Mouse (Mus musculus) cerebellum, adult 11 months (tissue): ENCODE measurements around the gene AI661453.
"Not testable (repeated sequence)": the region's sequence is repeated elsewhere in the genome, so short reads cannot be mapped to it uniquely, and the experiment has no call there.

Experiments
- DNase-seq: peaks from one replicate; pipeline ENCODE4 v3.0.0; 2022

AI661453 gene

DNA sequence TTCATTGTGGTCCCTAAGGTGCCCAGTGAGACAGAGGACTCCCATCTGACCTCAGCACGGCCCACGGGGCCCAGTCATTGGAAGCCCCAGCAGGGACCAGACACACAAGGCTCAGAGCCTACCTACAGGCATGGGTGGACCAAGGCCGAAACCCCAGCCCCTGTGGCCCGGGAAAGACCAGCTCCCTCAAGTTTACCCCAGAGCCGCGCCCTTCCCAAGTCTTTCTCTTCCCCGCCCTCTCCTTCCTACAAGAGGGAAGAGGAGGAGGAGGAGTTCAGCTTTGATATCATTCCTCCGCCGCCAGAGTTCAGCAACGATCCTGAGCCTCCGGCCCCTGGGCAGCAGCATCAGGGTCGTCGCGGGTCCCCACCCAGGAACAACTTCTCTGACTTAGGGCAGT, 31.6 kb downstream of the AI661453 start:
- no peak for DNase-seq

DNA sequence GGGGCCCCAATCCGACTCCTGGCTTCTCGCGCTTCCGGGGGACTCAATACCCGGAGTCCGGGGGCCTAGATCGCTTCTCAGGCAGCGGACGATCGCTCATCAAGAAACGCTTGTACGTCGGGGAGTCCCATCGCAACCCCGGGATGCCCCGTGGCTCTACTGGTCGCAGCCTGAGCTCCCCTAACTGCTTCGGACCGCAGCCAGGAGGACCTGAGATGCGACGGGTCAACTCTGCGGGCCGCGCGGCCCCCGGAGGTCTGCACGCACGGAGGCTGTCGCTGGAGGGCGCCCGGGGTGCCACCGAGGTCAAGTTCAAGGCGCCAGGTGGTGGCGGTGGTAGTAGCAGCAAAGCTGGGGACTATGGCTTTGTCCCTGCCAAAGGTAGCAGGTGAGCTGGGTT, 32.1 kb downstream of the AI661453 start:
- no peak for DNase-seq

- DNase-seq = no peak
Measured at GRCm38 (mm10) chr17:47469642-47470041, 33.2 kb downstream of the AI661453 start.

GRCm38 (mm10) chr17:47470121-47470520, 33.7 kb downstream of the AI661453 start:
- DNase-seq = peak; percentile 71

- peak; percentile 73 for DNase-seq
Measured at GRCm38 (mm10) chr17:47470686-47471085, 34.3 kb downstream of the AI661453 start.

GRCm38 (mm10) chr17:47472435-47473350, 36.3 kb downstream of the AI661453 start:
- DNase-seq = no peak

DNA sequence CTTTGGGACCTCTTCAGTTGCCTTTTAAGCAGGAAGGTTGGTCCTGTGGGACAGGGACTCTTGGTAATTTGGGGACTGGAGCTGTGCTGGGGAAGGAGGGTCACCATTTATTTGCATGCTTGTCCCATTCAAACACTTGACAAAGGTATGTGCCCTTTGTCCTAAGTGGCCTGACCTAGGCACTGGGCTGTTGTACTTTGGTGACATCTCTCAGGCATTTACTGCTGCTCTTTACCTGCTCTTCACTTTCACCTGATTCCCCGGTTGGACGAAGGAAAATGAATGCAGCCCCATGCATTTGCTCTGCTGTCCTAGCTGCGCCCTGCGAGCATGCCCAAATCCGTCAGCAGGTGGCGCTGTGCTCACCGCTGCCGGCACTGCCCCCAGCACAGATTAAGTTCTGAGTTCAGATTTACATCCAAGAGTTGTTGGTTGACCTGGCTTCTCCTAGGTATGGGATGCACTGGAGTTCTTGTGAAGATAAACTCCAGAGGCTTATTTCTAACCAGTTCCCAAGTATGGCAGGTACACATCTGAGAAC, 37.1 kb downstream of the AI661453 start:
- DNase-seq = no peak

- DNase-seq = no peak
Measured at GRCm38 (mm10) chr17:47474250-47474649, 37.8 kb downstream of the AI661453 start.

- DNase-seq = no peak
Measured at GRCm38 (mm10) chr17:47475181-47475580, 38.8 kb downstream of the AI661453 start.

GRCm38 (mm10) chr17:47475714-47476113, 39.3 kb downstream of the AI661453 start:
- no peak for DNase-seq

DNA sequence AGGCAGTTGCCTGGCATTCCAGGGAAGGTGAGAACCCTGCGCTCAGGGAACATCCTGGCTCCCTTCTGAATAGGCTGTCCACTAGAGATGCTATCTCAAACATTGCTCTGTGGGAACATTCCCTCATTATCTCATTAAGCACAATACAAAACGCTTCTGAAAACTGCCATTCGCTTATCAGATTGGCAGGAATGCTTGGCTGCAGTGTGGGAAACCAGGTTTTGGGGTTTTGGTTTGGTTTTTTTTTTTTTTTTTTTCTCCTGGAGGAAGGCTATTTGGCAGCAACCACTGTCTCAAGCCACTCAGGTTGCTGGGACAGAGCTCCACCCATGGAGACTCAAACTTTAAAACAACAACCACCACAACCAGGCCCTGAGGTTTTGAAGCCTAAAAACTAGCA, 43.5 kb downstream of the AI661453 start:
- DNase-seq = no peak

DNA sequence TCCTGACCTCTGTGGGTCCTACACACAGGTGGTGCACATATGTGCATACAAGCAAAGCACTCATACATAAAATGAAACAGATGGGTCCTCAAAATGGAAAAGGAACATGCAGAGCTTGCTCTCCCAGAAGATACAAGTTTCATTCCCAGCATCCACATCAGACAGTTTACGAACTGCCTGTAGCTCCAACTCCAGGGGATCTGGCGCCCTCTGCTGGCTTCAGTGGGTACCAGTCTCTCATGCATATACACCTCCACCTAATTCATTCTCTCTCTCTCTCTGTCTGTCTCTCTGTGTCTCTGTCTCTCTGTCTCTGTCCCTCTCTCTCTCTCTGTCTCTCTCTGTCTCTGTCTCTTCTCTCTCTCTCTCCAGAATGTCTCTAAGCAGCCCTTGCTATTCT, 46.0 kb downstream of the AI661453 start:
- no peak for DNase-seq

DNA sequence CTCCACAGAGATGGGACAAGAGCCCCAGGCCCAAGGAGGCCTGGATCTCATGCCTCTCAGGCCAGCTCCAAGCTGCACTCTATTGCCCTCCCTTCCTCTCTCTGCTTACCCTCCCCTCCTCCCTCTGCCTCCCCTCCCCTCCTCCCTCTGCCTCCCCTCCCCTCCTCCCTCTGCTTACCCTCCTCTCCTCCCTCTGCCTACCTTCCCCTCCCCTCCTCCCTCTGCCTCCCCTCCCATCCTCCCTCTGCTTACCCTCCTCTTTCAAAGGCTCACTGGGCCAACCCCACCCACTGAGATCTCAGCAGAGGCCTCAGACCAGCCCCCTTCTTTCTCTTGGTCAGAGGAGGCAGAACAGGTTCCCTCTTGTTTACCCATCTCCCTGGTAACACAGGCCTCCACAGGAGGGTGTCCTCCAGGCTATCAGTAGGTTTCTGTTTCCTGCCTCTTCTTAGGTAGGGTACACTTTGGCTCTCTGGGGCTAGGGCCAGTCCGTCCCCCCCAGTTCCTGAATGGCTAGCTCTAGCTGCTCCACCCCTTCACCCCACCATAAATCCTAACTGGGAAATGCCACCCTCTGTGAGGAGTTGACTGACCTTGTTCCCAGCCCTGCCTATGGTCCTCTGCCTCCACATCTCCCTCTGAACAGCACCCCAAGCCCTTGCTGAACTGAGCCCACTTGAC, 48.0 kb downstream of the AI661453 start:
- no peak for DNase-seq

DNA sequence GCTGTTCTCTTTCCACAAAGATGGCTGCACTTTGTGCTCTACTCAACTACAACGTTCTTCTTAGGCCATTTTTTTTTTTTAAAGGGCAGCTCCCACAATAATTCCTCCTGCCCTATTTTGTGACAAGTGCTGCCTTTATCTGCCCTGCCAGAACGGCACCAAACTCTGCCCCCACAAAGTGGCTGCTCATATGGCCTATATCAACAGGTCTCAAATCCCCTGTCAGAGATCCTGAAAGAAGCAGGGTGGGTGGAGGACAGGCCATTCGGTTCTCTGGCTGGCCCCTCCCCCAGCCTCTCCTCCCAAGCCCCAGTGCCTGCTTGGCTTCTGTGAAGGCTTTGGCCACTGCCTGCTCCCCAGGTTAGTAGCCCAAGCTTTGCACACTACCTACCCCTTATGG, 48.6 kb downstream of the AI661453 start:
- DNase-seq = no peak

DNA sequence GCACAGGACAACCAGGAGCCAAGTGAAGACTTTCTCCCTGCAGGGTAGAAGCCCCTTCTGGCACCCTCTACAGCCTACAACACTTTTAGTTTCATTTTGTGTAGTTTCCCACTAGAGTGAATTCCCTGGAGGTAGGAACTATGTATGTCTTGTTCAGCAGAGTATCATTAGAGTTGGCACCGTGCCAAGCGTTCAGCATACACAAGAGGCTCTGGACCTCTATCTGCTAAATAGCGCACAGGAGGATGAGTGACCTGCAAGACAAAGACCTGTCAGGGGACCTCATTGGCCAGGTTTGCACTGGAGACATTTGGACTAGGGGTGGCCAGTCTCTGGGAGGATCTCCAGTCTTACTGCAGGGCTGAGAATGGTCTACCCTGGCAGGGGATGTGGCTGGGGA, 49.4 kb downstream of the AI661453 start:
- no peak for DNase-seq

- DNase-seq = no peak
Measured at GRCm38 (mm10) chr17:47490791-47491190, 54.4 kb downstream of the AI661453 start.

GRCm38 (mm10) chr17:47492731-47493130, 56.3 kb downstream of the AI661453 start:
- no peak for DNase-seq

GRCm38 (mm10) chr17:47493653-47494052, 57.2 kb downstream of the AI661453 start:
- no peak for DNase-seq

- no peak for DNase-seq
Measured at GRCm38 (mm10) chr17:47494132-47494531, 57.7 kb downstream of the AI661453 start.

DNA sequence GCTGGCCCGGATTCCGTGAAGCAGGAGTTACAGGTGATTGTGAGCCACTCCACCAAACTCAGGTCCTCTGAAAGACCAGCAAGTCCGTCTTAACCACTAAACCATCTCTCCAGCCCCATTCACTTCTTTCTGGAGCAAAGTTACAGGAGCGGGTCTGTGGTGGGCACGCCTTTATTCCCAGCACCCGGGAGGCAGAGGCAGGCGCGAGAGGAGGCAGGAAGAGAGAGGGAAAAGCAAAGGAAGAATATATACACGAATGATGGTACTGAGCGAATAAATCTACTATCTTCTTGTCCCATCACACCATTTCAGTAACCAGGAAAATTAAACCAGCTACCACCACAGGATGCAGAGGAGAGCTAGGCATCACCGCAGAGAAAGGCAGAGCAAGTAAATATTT, 65.1 kb downstream of the AI661453 start:
- no peak for DNase-seq

DNA sequence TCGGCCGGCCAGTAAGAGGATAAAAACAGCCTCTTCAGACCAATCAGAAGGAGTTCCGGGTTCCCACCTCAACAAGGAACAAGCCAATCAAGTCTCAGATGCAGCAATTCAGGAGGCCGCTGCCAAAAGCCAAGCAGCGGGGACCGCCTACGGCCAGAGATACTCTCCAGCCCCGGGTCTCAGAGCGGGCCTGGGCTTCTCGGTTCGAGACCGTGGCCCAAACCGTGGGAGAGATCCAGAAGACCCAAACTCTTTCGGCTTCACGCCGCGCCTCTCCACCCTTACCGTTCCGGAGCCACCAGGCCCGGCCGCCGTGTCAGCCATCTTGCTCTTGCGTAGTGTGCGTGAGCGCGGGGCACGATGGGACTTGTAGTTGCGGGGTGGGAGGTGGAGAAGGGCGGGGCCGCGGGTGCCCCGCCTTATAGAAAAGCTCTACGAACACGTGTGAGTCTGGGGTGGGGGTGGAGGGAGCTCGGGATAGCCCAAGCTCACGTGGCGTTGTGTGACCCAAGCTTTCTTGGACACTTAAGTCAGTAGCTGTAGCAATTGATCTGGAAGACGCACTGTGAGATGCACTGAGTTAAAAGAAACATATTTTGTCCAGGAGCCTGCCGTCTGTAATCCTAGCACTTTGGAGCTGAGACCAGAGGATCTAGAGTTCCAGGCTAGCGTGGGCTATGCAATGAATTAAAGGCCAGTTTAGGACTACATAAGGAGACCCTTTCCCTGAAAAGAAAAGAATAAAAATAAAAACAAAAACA, 65.7 kb downstream of the AI661453 start, which contains the start of gene Taf8:
TSS of gene Taf8 (minus strand) at position 347 of the 761 bp plus-strand sequence.
- peak; percentile 85 for DNase-seq

DNA sequence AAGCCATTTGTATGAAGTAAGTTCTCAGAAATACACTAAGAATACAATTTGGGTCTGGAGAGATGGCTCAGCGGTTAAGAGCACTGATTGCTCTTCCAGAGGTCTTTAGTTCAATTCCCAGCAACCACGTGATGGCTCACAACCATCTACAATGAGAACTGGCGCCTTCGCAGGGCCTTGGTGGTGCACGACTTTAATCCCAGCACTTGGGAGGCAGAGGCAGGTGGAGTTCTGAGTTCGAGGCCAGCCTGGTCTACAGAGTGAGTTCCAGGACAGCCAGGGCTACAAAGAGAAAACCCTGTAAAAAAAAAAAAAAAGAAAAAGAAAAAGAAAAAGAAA, 66.3 kb downstream of the AI661453 start:
- not testable (repeated sequence) for DNase-seq

DNA sequence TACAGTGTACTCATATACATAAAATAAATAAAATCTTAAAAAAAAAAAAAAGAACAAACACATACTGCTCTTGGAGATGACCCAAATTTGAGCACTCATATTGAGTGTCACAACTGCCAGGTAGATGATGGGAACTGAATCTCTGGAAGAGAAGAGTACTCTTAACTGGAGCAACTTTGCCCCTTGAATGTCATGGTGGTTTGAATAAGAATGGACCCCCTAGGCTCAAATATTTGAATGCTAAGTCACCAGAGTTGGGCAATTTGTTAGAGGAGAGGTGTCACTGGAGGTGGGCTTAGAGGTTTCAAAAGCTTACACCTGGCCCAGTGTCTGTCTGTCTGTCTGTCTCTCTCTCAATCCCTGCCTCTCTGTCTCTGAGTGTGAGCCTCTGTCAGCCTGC, 67.3 kb downstream of the AI661453 start:
- DNase-seq = no peak
